Mouse (Mus musculus) retina, postnatal 1 day (tissue): ENCODE data around the gene Timp3.
A peak's percentile ranks its signal among the peaks of the same experiment; 100 is the strongest.

Source experiments
- DNase-seq: peaks from one replicate; pipeline ENCODE4 v3.0.0-alpha.2; 2012

Timp3 gene

GRCm38 (mm10) chr10:86298326-86298725 lies 1.8 kb upstream of the Timp3 start:
- DNase-seq = no peak

DNA sequence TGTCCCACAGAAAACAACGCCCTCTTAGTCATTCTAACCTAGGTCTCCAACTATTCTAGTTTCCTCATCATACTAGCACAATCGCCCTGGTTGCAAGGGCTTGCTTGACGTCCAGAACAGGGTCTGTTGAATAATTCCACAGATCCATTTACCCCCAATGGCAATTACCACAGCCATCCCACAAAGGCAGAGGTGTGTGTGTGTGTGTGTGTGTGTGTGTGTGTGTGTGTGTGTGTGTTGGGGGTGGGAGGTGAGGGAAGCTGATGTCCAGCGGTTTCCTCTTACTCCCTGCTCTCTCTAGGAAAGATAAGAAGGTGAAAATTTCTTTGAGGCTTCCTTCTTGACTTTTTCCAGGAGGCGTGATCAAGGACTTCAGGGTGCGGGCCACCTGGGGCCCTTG lies 377 bp upstream of the Timp3 start:
- DNase-seq = no peak

DNA sequence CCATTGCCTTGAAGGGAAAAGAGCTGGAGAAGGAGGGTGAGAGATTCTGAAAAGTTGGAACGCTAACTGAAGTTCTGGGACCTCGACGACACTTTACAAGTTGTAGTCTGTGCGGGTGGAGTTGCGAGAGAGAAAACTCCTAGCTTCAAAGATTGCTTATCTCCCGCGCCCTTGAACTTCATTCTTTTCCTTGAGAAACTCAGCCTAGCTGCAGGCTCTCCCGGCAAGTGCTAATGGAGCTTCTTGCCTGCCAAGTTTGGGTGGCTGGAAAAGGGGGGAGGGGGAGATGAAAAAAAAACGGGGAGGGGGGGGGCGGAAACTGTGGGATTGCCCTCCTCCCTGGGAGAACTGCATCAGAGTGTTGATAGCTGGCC lies 932 bp downstream of the Timp3 start:
- no peak for DNase-seq

GRCm38 (mm10) chr10:86301593-86302317 lies 1.6 kb downstream of the Timp3 start:
- no peak for DNase-seq

- DNase-seq = no peak
Observed at GRCm38 (mm10) chr10:86302318-86302648, 2.1 kb downstream of the Timp3 start.

DNA sequence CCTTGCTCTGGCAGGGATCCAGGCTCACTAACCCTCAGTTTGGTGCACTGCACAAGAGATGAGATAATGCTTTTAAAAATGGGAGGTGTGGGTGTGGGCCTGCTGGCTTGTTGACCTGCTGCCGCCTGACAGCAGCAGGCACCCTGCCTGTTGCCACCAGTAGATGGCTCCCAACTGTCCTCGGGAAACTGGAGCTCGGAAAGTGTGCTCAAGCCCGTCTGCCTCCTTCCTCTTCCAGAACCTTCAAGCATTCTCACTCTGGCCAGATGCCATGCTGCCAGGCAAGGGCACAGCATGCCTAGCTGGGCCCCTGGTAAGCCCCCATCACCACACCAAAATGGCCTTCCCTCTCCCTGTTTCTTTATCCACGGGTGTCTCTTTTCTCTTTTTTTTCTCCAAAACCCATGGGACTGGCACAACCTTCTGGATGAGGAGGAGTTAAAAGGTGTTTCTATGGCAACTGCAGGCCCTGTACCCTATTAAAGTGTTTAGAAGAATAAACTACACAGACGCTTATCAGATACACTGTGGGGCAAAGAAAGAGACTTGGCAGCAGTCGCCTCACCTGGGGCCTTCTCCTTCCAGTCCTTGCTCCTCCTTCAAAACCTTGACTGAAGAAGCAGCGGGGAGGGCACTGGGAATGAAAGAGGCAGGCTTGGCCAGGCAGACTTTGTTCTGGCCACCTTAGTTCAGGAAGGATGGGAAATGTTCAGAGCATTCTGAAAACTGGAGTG lies 2.8 kb downstream of the Timp3 start:
- DNase-seq = peak; percentile 79

DNA sequence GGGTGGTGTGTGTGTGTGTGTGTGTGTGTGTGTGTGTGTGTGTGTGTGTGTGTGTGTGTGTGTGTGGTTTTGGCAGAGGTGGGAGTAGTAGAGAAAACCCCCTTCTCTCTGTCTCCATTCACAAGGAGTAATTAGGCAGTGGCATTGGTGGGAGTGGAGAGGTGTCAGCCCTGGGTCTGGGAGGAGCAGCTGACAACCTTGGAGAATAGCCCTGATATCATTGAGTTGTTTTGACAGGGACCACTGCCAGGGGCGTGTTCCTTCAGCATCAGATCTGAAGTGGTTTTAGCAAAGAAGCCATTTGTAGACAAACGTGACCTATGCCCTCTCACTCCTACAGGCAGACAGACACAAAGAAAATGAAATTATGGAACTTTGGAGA lies 3.3 kb downstream of the Timp3 start:
- no peak for DNase-seq

DNA sequence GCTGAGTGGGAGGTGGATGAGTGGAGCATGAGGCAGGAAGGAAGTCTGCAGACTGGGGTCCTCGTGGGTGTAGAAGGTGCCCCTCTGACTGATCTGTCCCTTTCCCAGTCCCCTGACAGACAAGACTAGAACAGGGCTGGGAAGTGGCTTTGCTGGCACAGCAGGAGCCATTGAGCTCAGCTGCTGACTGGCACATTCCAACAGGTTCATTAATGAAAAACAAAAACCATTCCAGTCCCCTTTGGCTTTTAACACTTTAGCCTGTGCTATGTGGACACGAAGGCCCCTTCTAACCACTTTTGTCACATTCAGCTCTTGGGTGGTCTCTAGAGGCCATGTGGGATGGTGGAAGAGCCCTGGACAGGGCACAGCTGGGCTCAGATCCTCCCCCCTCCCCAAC lies 4.4 kb downstream of the Timp3 start:
- DNase-seq = peak; percentile 38

- DNase-seq = no peak
Observed at GRCm38 (mm10) chr10:86307235-86307634, 7.1 kb downstream of the Timp3 start.

DNA sequence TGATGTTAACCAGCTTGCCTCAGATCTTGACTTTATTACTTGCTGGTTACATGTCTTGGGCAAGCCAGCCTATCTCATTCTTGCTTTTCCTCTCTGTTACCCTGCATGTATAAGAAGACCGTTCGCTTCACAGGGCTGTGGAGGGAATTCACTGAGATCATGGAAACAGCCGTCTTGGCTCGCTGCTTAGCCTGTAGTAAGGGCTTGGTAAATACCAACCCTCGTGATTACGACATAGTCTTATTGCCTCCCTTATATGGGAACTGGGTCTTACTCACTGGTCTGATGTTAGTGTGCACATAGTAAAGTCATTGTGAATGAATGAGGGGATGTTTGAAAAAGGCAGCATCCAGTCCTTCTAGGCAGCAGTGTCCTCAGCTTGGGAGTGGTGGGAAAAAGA lies 10.4 kb downstream of the Timp3 start:
- no peak for DNase-seq

GRCm38 (mm10) chr10:86312976-86313375 lies 12.8 kb downstream of the Timp3 start:
- DNase-seq = no peak

GRCm38 (mm10) chr10:86313448-86313847 lies 13.3 kb downstream of the Timp3 start:
- DNase-seq = no peak

DNA sequence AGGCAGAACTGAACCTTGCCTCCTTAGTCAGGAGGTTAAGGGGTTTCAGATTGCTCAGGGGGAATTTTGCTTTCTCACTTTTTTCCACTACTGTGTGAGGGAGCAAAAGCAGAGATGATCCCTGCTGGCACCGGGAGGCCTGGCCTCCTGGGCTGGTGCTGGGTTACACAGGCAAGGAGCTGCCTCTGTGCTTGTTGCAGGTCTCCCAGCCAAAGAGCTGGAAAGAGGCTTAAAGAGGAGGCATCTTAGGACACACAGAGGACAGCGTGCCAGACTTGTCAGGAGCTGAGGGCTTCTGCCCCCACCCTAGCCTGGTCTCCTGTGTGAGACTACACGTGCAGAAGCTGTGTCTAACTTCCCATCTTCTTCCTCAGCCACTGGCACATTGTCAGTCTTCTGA lies 15.3 kb downstream of the Timp3 start:
- DNase-seq = no peak

DNA sequence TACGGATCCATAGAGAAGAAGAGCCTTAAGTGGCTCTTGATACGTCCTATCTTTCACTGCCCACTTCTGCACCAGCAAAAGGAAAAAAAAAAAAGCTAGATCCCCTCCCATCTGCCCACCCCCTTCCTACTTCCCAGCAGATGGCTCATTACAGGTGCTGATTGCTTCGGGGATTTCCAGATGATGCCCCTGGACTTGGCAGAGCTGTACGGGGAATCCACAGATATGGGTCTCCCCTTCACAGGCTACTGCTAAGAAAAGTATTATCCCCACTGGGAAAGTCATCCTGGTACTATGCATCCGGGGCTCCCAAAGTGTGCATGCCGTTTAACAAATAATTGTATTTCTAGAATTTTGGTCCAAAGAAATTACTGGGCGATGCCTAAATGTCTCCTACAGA lies 17.5 kb downstream of the Timp3 start:
- no peak for DNase-seq

- no peak for DNase-seq
Observed at GRCm38 (mm10) chr10:86318552-86319140, 18.5 kb downstream of the Timp3 start.

DNA sequence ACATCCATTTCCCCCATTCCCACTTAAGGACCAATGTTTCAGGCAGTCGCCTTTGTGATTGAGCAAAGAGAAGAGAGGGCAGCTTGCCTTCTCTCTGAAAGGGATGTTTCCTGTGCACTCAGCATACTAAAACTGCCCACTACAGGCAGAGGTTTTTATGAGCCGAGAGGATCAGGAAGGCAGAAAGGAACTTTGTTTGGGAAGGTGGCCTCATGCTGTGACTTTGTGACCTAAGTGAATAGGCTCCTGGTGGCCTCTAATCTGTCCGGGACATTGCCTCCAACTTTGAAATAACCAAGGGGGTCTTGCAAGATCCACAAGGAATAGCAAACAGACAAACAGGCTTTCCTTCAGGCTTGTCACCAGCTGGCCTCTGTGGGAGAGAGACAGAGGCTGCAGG lies 19.4 kb downstream of the Timp3 start:
- no peak for DNase-seq

DNA sequence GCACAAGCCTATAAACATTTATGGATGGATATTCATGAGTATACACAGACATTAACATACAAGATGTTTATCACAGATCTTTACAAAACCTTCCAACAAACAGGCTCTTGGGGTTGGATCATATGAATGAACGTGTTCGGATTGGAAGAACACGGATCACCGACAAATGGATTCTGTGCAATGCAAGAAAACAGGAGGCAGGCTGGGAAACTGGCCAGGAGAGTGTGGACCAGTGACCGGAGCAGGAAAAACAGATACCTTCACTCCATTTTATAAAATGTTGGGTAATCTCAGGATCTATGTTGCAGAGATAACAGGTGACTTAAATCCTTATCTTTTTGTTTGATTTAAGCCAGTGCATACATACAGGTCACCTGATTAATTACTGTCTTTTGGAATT lies 20.0 kb downstream of the Timp3 start:
- no peak for DNase-seq

- DNase-seq = no peak
Observed at GRCm38 (mm10) chr10:86321194-86321593, 21.0 kb downstream of the Timp3 start.

- peak; percentile 18 for DNase-seq
Observed at GRCm38 (mm10) chr10:86322006-86322405, 21.8 kb downstream of the Timp3 start.

DNA sequence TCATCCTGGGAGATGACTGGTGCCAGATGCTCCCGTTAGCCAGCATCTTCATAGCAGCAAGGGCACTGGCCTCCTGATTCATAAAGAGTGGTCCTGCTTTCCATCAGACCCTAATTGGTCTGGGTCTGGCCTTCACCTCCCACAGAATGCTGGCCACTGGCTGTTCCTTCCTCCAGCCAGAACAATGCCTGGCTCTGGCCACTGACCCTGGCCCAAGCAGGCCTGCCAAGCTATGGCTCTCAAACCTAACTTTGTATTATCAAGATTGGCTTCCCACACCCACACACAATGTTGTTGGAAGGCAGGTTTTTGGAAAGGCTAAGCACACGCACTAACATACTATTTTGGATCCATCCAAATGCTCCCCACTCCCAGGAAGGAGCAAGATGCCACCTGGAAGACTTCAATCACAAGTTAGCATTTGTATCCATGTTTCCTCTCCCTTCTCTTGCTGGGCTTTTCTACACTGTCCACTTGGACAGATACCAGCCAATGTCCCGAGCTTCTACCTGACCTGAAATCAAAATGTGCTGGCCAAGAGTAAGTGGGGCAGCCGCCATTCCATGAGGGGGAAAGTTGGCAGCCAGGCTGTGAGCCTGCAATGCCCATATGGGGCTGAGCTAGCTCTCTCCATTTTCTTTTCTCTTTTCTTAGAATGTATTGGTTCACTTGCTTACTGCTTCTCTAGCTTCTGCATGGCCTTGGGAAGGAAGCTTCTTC lies 23.3 kb downstream of the Timp3 start:
- no peak for DNase-seq

DNA sequence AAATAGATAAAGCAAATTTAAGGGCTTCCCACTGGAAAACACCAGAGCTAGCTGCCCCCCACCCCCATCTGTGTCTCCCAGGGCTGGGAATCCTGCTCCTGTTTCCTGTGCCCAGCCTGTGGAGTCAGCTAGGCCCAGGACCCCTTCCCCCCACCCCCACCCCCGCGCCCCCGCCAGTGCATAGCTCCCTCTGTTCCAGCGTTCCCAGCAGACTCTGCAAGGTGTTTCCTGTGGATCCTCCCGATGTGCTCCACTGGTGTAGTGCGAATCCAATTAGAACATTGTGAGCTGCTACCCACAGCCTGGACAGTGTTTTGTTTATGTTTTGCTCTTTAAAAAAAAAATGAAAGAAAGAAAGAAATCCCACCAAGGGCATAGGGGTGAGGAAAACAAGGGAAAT lies 25.1 kb downstream of the Timp3 start:
- no peak for DNase-seq

- no peak for DNase-seq
Observed at GRCm38 (mm10) chr10:86328143-86328542, 28.0 kb downstream of the Timp3 start.

- no peak for DNase-seq
Observed at GRCm38 (mm10) chr10:86328691-86329090, 28.5 kb downstream of the Timp3 start.
